Mouse (Mus musculus) C2C12 (cell line): ENCODE measurements around the gene Limch1. TPM values are rescaled to one million over a fixed set of nuclear protein-coding genes. Genes with fewer than 3 reads are reported as not detected.

Experiments used
- H3K27me3 ChIP-seq: one replicate; pipeline ENCODE4 v1.6.1; 2011; ENCODE audit not compliant: control insufficient read depth, insufficient read depth, insufficient read length
- H3K36me3 ChIP-seq: one replicate; pipeline ENCODE4 v1.6.1; 2011; ENCODE audit not compliant: control insufficient read depth, insufficient read depth
- H3K4me3 ChIP-seq: one replicate; pipeline ENCODE4 v1.5.1; 2011; ENCODE audit warnings: mild to moderate bottlenecking, control low read depth; ENCODE audit not compliant: poor library complexity, insufficient read depth, severe bottlenecking
- H3K79me2 ChIP-seq: one replicate; pipeline ENCODE4 v1.6.1; 2011; ENCODE audit not compliant: control insufficient read depth, insufficient read depth
- H3K79me3 ChIP-seq: one replicate; pipeline ENCODE4 v1.6.1; 2011; ENCODE audit warnings: low read depth, control low read depth
- H3ac ChIP-seq: one replicate; pipeline ENCODE3; 2011; ENCODE audit warnings: low read depth; ENCODE audit not compliant: control insufficient read depth, insufficient read length
- CEBPB ChIP-seq: IDR thresholded peaks from one replicate; pipeline ENCODE4 v1.6.1; 2011; ENCODE audit warnings: low read depth, mild to moderate bottlenecking, control low read depth, moderate library complexity
- CTCF ChIP-seq: IDR thresholded peaks from one replicate; pipeline ENCODE4 v1.5.1; 2011; ENCODE audit not compliant: control insufficient read depth, insufficient read depth, insufficient read length
- FOSL1 ChIP-seq: IDR thresholded peaks from one replicate; pipeline ENCODE4 v1.8.0; 2011; ENCODE audit warnings: mild to moderate bottlenecking, low read length; ENCODE audit not compliant: poor library complexity, insufficient read depth, severe bottlenecking
- MAX ChIP-seq: IDR thresholded peaks from one replicate; pipeline ENCODE4 v1.6.1; 2011; ENCODE audit warnings: mild to moderate bottlenecking, control low read depth
- MYOD1 ChIP-seq: IDR thresholded peaks from one replicate; pipeline ENCODE4 v1.6.1; 2011; ENCODE audit warnings: low read depth; ENCODE audit not compliant: control insufficient read depth, insufficient read length
- MYOG ChIP-seq: IDR thresholded peaks from one replicate; pipeline ENCODE4 v1.6.1; 2011; ENCODE audit not compliant: control insufficient read depth, insufficient read length; ENCODE audit errors: extremely low read depth
- USF1 ChIP-seq: IDR thresholded peaks from one replicate; pipeline ENCODE4 v1.6.1; 2011; ENCODE audit warnings: low read depth, mild to moderate bottlenecking, control low read depth, moderate library complexity
- polyA plus RNA-seq: library from polyadenylated mRNA; unstranded; fragments of >200 nt; fragmentation: generic; extraction: Trizol; gene quantifications from one replicate; pipeline ENCODE4 v1.2.1, GENCODE M21; 2012; ENCODE audit warnings: missing spikeins

Limch1 gene
- polyA plus RNA-seq, 1 experiment: not detected

DNA sequence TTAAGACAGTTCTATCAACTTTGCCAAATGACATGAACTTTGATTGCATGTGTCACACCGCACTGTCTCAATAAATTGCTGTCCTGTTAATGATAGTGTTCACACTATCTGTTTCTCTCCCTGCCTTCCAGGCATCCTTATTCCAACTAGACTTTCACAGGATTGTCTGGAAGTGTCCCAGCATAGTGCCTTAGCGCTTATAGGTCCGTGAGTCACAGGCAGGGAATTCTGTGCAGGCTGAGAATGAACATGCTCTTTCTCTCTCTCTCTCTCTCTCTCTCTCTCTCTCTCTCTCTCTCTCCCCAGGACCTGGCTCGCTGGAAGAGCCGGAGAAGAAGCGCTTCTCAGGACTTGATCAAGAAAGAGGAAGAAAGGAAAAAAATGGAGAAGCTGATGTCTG is 252.7 kb downstream of the Limch1 start:
- H3K4me3 ChIP-seq: no peak overlapping the region
- H3ac ChIP-seq: no peak overlapping the region
- H3K36me3 ChIP-seq: no peaks in the 10 kb centered on the region
- TF ChIP-seq MYOD1 (no peak), MYOG (no peak), USF1 (no peak), FOSL1 (no peak), CTCF (no peak), CEBPB (no peak), MAX (no peak)
- H3K79me2 ChIP-seq: no peaks in the 10 kb centered on the region
- no peaks in the 10 kb centered on the region for H3K79me3 ChIP-seq
- peaks cover 23% of the 10 kb centered on the region for H3K27me3 ChIP-seq

DNA sequence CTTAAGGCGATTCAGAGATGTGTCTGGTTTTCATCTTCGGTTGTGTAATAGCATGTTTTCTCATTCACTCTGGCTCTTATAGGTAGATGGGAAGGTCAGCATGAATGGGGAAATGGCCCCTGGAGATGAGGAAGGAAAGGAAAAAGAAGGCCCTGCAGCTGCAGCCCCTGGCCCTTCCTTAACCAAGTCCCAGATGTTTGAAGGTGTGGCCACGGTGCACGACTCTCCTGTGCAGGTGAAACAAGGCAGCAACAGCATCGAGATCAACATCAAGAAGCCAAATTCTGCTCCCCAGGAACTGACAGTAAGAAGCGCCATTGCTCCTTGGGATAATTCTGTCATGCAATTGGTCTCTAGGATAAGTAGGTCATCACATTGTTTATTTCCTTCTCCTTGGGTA is 256.7 kb downstream of the Limch1 start:
- H3K27me3 ChIP-seq: peaks cover 9% of the 10 kb centered on the region

DNA sequence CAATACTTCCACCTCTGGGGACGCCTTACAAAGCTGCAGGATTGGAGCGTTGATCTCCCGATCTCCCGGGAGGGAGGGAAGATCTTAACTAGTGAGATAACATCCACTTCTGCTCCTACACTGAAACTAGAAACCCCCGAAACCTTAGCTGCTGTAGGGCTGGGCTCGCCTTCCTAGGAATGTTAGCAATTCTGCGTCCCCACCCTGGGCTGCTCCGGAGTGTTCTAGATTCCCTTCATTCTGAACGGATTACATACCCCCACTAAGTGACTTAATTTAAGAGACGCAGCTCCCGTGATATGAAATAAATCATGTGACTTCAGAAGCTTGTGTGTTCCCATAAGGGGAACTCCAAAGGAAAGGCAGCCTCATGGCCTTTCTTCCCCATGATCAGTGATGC is 259.0 kb downstream of the Limch1 start:
- Histone ChIP-seq H3K27me3 (no peaks in the 10 kb centered on the region), H3ac (no peak overlapping the region), H3K79me3 (no peaks in the 10 kb centered on the region), H3K4me3 (no peak overlapping the region), H3K79me2 (no peaks in the 10 kb centered on the region), H3K36me3 (no peaks in the 10 kb centered on the region)
- no peak for TF ChIP-seq FOSL1
- TF ChIP-seq CEBPB: no peak
- TF ChIP-seq CTCF: no peak
- no peak for TF ChIP-seq MAX
- TF ChIP-seq USF1: no peak
- no peak for TF ChIP-seq MYOD1
- no peak for TF ChIP-seq MYOG

More for the DNA sequence above, 256.7 kb downstream of the Limch1 start:
- Histone ChIP-seq H3K4me3 (no peak overlapping the region), H3ac (no peak overlapping the region), H3K79me3 (no peaks in the 10 kb centered on the region), H3K36me3 (no peaks in the 10 kb centered on the region), H3K79me2 (no peaks in the 10 kb centered on the region)
- TF ChIP-seq CEBPB (no peak), MYOD1 (no peak), FOSL1 (no peak), MYOG (no peak), CTCF (no peak), MAX (no peak), USF1 (no peak)

DNA sequence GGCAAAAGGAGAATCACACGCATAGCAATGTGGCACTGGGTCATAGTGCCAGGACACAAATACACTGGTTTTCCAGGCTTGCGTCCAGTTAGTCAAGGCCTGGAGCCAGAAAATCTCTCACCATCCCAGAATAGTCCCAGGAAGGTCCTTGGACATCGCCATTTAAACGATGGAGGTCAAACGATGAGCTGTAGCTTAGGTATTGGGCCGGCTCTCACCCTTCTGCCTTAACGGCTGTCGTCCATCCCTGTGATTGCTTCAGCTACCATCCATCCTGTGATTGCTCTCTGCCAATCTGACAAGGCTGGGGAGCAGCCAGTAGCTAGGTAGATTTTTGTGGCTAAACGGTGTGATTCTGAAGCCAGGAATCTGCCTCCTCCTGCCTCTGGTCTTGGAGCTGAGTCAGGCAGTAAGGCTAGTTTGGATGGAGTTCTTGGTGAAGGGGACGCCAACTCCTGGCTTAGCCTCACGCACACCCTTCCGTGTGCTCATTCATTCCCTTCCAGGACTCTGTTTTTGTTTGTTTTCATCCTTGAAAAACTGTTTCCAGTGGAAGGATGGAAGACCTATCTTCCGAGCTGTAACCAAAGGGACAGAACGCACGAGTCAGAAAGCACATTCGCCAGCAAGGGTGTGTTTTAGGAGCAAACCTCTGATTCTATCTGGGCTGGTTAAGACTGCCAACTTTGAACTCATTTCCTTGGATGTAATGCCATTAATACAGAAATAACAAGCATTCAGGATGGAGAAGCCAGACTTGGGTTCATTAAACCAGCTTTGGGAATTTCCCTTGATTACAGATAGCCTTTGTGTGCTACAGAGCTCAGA is 265.6 kb downstream of the Limch1 start:
- Histone ChIP-seq H3K36me3 (no peaks in the 10 kb centered on the region), H3K27me3 (no peaks in the 10 kb centered on the region), H3ac (no peak overlapping the region), H3K79me3 (no peaks in the 10 kb centered on the region), H3K4me3 (no peak overlapping the region), H3K79me2 (no peaks in the 10 kb centered on the region)
- TF ChIP-seq MAX: no peak
- no peak for TF ChIP-seq CTCF
- TF ChIP-seq USF1: no peak
- no peak for TF ChIP-seq MYOD1
- no peak for TF ChIP-seq CEBPB
- no peak for TF ChIP-seq FOSL1
- TF ChIP-seq MYOG: no peak

DNA sequence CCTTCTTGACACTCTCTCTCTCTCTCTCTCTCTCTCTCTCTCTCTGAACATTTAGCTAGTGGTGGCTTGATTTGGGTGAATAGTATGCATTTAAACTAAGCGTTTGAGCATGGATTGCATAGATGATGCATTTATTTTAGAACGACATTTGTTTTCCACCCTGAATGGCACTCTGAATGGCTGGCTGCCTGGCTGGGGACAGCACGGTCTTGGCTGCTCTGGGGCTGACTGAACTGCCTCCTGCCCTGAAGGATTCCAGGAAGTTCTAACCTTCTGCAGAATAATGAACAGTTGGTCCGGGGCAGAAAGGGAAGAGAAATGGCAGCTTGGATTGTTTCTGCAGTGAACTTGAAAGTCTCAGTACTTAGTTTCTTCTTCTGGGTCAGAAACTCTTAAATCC is 266.4 kb downstream of the Limch1 start:
- H3K36me3 ChIP-seq: no peaks in the 10 kb centered on the region
- no peaks in the 10 kb centered on the region for H3K79me3 ChIP-seq
- H3ac ChIP-seq: no peak overlapping the region
- TF ChIP-seq FOSL1 (no peak), MYOD1 (no peak), CEBPB (no peak), MAX (no peak), CTCF (no peak), MYOG (no peak), USF1 (no peak)
- H3K4me3 ChIP-seq: no peak overlapping the region
- no peaks in the 10 kb centered on the region for H3K79me2 ChIP-seq
- no peaks in the 10 kb centered on the region for H3K27me3 ChIP-seq

DNA sequence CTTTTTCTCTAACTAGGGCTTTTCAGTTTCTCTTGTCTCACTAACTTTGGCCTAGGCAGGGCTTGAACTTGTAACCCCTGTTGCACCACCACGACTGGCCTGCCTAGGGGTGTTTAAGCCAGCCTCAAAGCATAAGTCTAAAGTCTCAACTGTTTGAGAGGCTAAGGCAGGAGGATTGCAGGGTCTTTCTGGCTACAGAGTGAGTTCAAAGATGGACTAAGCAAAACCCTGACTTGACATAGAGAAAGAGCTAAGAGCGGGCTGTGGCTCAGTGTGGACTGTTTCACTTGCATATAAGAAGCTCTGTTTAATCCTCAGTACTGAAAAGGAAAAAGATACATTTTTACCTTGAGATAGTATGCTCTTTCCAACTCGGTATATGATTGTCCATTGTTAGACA is 268.3 kb downstream of the Limch1 start:
- no peak overlapping the region for H3ac ChIP-seq
- no peaks in the 10 kb centered on the region for H3K79me2 ChIP-seq
- no peak overlapping the region for H3K4me3 ChIP-seq
- no peaks in the 10 kb centered on the region for H3K36me3 ChIP-seq
- no peaks in the 10 kb centered on the region for H3K79me3 ChIP-seq
- TF ChIP-seq CTCF (no peak), MYOD1 (no peak), CEBPB (no peak), MAX (no peak), MYOG (no peak), FOSL1 (no peak), USF1 (no peak)
- no peaks in the 10 kb centered on the region for H3K27me3 ChIP-seq
